Mouse (Mus musculus): Measurements from ENCODE around the gene Amigo1.

DNA sequence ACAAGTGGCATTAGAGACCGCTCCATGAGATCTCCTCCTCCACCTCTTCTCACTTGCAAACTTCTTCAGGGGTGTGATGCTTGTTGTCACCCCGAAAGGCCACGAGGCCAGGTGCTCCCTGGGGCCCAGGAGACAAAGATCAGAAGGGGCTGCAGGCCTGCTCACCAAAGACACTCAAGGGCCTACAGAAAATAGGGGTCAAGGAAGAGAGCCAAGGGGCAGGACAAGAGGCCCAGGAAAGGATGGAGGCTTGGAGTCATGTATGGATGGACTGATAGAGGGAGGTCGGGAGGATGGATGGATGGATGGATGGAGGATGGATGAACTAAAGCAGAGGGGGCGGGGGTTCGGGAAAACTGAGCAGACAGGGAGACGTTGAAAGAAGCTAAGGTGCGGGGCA, 23.4 kb downstream of the Amigo1 start:
- TF ChIP-seq CTCF (conservative IDR thresholded peaks at IDR 0.05; ENCODE audit: low read length) = no peak
- TF ChIP-seq NANOG (IDR thresholded peaks at IDR 0.05; ENCODE audit: borderline replicate concordance, low read length) = no peak
